Mouse (Mus musculus): ENCODE data around the gene Nfyb.
A peak's percentile ranks its signal among the peaks of the same experiment; 100 is the strongest.

Gene Nfyb

DNA sequence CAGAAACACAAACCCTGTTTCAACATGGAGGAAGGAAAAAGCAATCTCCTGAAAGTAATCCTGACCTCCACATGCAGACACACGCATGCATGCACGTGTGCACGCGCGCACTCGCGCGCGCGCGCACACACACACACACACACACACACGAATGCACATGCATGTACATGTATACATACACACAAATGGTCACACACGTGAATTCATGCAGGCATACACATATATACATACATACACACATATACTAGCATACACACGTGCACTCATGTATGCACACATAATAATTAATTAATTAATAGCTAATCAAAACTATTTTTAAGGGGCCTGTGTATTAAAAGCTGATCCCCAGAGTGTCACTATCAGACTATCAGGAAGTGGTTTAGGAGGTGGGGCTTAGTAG lies 15.9 kb upstream of the Nfyb start:
- no peak for DNase-seq (ENCODE audit: extremely low spot score, low spot score)

GRCm38 (mm10) chr10:82778791-82779549 lies 15.0 kb upstream of the Nfyb start:
- DNase-seq (ENCODE audit: extremely low spot score, low spot score) = no peak

GRCm38 (mm10) chr10:82777886-82778285 lies 13.9 kb upstream of the Nfyb start:
- no peak for DNase-seq (ENCODE audit: extremely low spot score, low spot score)

DNA sequence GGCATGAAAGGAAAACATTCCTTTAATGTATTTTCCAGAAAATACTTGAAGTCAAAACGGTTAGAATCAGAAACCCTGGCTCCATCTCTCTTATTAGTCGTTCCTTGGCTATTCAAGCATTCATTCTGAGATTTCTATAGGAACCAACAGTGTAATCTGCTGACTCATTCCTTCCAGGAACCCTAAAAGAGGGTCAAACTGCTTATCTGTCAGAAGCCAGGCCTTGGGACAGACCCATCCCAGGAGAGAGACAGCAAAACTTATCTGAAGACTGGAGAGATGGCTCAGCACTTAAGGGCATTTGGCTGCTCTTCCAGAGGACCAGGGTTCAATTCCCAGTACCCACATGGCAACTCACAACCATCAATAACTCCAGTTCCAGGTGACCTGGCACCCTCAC lies 13.1 kb upstream of the Nfyb start:
- DNase-seq (ENCODE audit: extremely low spot score, low spot score) = no peak

DNA sequence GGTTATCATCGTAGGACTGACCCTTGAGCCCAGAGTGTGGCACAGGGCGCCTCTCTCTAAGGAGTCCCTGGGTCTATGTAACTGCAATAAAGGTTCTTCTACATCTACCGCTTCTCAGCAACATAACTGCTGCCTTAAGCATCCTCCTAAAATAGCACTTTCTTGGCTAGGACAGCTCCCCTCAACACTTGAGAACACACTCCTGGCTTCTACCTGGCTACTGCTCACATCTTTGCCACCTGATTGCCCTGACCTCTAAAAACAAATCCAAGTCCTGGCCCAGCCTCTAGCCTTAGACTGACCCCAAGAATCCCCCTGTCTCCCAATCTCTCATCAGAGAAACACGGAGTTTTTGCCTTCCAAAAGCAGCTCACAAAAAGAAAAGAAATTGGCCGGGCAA lies 10.9 kb upstream of the Nfyb start:
- DNase-seq (ENCODE audit: extremely low spot score, low spot score) = no peak

- DNase-seq (ENCODE audit: extremely low spot score, low spot score) = no peak
These were observed 7.7 kb upstream of the Nfyb start for GRCm38 (mm10) chr10:82771595-82772170.

GRCm38 (mm10) chr10:82770713-82771112 lies 6.8 kb upstream of the Nfyb start:
- DNase-seq (ENCODE audit: extremely low spot score, low spot score) = no peak

GRCm38 (mm10) chr10:82768901-82769300 lies 5.0 kb upstream of the Nfyb start:
- no peak for DNase-seq (ENCODE audit: extremely low spot score, low spot score)

GRCm38 (mm10) chr10:82762756-82763681 lies 925 bp downstream of the Nfyb start:
- peak; percentile 73 for DNase-seq (ENCODE audit: extremely low spot score, low spot score)

GRCm38 (mm10) chr10:82761037-82761811 lies 2.7 kb downstream of the Nfyb start:
- no peak for DNase-seq (ENCODE audit: extremely low spot score, low spot score)

- no peak for DNase-seq (ENCODE audit: extremely low spot score, low spot score)
These were observed 4.2 kb downstream of the Nfyb start for GRCm38 (mm10) chr10:82759706-82760105.

- DNase-seq (ENCODE audit: extremely low spot score, low spot score) = no peak
These were observed 5.1 kb downstream of the Nfyb start for GRCm38 (mm10) chr10:82758878-82759277.

GRCm38 (mm10) chr10:82758368-82758767 lies 5.6 kb downstream of the Nfyb start:
- no peak for DNase-seq (ENCODE audit: extremely low spot score, low spot score)

- DNase-seq (ENCODE audit: extremely low spot score, low spot score) = no peak
These were observed 6.6 kb downstream of the Nfyb start for GRCm38 (mm10) chr10:82757341-82757740.

GRCm38 (mm10) chr10:82756466-82756865 lies 7.5 kb downstream of the Nfyb start:
- DNase-seq (ENCODE audit: extremely low spot score, low spot score) = no peak

GRCm38 (mm10) chr10:82755213-82755890 lies 8.6 kb downstream of the Nfyb start:
- DNase-seq (ENCODE audit: extremely low spot score, low spot score) = no peak

GRCm38 (mm10) chr10:82754642-82755041 lies 9.3 kb downstream of the Nfyb start:
- DNase-seq (ENCODE audit: extremely low spot score, low spot score) = no peak

DNA sequence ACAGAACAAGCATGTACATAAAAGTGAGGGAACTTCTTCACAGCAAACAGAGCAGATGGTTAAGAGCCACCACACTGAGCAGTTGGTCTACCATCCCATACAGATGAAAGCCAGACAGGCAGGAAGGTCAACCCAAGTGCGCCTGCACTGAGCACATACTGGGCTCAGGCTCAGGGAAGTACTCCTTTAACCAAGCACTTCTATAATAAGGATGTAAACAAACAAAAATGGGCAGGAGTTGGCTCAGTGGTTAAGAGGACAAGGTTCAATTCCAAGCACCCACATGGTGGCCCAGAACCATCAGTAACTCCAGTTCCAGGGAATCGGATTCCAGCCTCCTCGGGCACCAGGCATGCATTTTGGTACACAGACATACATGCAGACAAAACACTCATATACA lies 11.0 kb downstream of the Nfyb start:
- no peak for DNase-seq (ENCODE audit: extremely low spot score, low spot score)

- DNase-seq (ENCODE audit: extremely low spot score, low spot score) = no peak
These were observed 13.2 kb downstream of the Nfyb start for GRCm38 (mm10) chr10:82750778-82751177.

- no peak for DNase-seq (ENCODE audit: extremely low spot score, low spot score)
These were observed 16.7 kb downstream of the Nfyb start for GRCm38 (mm10) chr10:82746988-82747850.

All from neural tube, embryonic 10.5 days (tissue).